Mouse (Mus musculus): ENCODE measurements at regions not wholly inside any gene's neighbourhood (a gene's known extent, or its start where the extent isn't known, plus 50 kb on each side); places are given as distances from the start of the nearest gene placed in this dataset.

DNA sequence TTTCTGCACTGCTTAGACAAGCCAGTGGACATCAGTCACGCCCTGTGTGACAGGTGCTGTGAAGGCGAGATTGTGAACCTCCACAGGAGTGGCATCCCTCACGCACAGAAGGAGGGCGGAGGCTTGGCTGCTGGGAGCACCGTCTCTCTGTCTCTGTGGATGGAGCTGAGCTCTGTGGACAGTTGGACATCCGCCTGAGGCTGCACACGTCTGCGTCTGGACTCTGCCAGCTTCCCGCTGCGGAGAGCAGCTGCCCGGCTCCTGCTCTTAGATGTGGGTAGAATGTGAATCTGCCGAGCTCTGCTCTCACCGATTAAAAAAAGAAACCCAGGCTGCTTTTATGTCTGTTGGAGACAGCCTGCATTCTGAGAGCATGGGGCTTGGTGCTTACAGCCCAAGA is 387.1 kb upstream of the Myt1l start:
- TF ChIP-seq POLR2A (IDR thresholded peaks at IDR 0.05; ENCODE audit: insufficient read depth, low read depth, low read length) = no peak
- TF ChIP-seq CTCF (IDR thresholded peaks at IDR 0.05) = no peak
- TF ChIP-seq EP300 (IDR thresholded peaks at IDR 0.05; ENCODE audit: insufficient read depth, low read depth, low read length) = no peak

All from heart, adult 2 months (tissue).